Mouse (Mus musculus) adrenal gland, postnatal 36 days (tissue): ENCODE measurements around the gene Plg. TPM values are rescaled to one million over a fixed set of nuclear protein-coding genes. Genes with fewer than 3 reads are reported as not detected.

Source experiments
- DNase-seq, 2 experiments: peaks; one replicate each; pipeline ENCODE4 v3.0.0; 2021; ENCODE audit warnings: mixed read lengths in 1 of 2
- total RNA-seq, 2 experiments: library from RNA; stranded (reverse); gene quantifications; 2 replicates each; pipeline ENCODE4 v1.2.3; 2021

Plg gene
- total RNA-seq, 2 experiments from 2014 or later, result 0.63 TPM; not detected in 1

DNA sequence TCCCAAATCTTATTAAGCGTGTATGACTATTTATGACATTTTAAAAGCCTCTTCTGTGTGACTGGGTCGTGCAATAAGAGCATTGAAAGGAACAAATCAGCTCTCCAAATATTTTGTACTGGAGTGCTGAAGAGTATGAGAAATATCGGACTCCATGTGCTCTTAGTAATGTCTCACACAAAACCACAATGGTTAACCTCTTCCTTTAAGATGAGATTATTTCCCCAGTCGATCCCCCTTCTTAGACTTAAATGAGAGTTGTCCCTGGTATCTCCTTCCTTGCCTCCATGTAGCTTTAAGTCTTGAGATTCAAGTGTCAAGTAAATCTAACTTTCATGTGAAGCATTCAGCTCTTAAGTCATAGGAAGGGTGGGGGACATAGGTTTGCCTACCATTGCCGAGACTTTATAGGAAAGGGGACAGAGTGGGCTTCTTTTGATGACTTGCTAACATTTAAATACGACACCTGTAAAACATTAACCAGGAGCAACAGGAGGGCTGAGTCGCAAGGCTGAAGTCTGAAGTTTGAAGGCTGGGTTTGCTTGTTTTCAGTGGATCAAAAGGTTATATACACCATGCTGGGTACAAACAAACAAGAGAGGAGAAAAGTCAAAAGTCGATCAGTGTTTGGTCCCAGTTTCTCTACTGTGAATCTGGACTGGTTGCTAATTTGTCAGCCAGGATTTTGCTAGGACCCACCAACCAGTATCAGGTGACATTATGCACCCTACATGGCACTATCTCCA lies 6.8 kb downstream of the Plg start:
- DNase-seq, result no peak

GRCm38 (mm10) chr17:12387781-12388180 lies 9.4 kb downstream of the Plg start:
- DNase-seq, result no peak

DNA sequence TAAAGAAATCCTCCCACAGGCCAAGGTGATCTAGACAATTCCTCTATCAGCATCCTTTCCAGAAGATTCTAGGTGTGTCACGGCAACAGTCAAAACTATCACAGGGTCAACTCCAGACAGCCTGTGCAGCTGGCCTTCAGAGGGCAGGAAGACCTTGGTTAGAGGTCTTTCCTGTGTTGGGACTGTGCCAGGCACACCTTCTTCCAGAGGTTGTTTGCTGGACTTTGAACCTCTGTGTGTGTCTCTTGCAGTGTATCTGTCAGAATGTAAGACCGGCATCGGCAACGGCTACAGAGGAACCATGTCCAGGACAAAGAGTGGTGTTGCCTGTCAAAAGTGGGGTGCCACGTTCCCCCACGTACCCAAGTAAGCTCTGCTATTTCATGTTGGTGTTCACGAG lies 9.8 kb downstream of the Plg start:
- no peak for DNase-seq

- DNase-seq, result no peak
Measured at GRCm38 (mm10) chr17:12396163-12396677, 17.8 kb downstream of the Plg start.

GRCm38 (mm10) chr17:12403420-12403819 lies 25.0 kb downstream of the Plg start:
- no peak for DNase-seq

DNA sequence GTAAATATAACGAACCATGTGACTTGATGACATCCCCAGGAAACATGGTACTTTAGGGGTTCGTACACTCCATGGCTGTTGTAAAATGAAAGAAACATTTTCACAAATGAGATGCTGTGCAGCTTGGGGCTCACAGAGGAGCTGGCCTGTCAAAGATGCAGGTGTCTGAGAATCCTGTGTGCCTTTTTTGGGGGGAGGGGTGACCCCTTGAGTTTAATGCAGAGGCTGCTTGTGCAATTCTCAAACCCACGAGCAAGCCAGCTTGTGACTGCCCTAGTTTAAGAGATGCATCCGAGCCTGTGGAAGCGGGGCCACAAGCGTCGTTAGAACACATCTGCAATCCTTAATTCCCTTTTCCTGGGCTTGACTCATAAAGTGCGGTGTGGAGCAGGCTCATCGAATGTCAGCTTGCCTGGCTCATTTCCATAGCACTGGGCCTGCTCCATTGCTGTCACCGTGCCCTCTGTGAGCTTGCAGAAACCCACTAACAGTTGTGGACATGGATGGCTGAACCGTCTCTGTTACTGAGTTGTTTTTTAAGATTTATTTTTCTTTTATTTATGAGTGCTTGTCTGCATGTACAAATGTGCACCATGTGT lies 31.0 kb downstream of the Plg start:
- DNase-seq, result no peak

- no peak for DNase-seq
Measured at GRCm38 (mm10) chr17:12412181-12412890, 33.9 kb downstream of the Plg start.

GRCm38 (mm10) chr17:12412891-12413237 lies 34.5 kb downstream of the Plg start:
- no peak for DNase-seq

DNA sequence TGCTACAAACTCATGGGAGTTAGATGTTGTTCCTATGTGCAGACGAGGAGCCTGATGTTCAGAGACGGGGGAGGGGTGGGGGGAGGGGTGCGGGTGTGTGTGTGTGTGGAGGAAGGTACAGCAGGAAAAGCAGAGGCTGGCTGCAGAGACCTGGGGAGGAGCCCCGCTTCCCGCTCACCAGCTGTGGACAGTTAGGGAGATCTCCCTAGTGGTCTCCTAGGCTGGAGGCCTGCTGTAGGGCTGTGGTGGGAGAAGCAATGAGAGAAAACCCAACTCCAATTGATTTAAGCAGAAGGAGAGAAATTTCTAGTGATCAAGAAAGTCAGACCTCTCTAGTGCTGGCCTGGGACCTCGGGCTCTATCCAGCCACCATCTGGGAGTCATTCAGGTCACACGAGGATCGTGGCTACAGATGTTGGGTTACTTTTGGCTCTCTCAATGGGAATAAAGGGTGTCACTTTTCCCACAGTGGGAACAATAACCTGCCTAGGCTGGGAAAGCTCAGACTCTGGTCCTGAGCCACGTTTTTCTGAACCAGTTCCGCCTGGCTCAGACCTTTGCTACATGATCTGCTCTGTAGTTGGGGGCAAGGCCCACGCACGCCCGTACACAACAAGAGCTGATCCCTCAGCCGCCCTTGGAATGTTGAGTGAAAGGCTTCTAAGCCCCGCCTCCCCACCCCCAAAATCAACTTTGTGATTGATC lies 36.8 kb downstream of the Plg start:
- peak in 1 of 2 experiments; percentile 5 for DNase-seq

DNA sequence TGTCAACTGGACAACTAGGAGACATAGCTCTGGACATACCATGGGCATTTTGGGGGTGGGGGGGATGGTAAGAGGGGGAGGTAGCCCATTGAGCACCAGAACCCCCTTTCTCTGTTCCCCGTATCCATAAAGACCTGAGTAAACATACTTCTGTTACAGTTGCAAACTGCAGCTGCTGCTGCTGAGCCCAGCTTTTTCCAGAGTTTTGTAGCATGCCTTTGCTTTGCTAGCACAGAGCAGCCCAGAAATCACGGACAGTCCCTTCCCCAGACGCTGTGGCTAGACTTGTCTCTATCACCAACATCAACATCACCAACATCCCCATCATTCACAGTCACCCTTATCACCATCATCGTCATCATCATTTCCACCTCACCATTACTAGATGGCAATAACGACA lies 37.3 kb downstream of the Plg start:
- DNase-seq, result no peak

GRCm38 (mm10) chr17:12416250-12416895 lies 38.0 kb downstream of the Plg start:
- DNase-seq, result peak; percentile 77 to 78

- no peak for DNase-seq
Measured at GRCm38 (mm10) chr17:12419491-12420079, 41.2 kb downstream of the Plg start.

DNA sequence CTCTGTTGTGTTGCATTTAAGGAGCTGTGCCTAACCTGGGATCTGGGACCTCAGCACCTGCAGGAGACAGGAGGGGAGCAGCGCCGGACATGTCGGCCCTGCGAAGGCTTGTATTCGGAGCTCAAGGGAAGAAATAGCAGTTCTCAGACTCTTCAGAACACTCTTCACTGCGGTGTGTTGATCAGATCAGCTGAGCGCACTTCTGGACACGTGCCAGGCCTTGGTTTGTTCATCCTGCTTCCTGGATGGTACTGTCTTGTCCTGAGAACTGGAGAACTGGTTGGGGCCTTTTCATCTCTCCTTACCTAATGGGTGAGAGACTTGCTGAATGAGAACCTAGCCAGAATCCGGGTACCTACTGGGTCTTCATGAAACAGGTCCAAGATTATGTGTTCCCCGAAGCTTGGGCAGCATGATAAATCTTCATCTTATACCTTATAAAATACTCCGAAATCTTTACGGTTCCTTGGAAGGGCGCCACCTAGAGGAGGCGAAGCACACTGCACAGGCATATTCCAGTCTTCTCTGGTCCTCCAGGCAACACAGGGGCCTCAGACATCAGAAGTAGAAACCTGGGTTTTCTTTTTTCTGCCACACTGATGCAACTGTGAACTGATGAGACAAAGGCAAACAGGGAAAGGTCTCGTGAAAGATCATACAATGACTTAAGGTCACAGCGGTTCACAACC lies 42.6 kb downstream of the Plg start:
- no peak for DNase-seq

GRCm38 (mm10) chr17:12422143-12422542 lies 43.7 kb downstream of the Plg start:
- no peak for DNase-seq

DNA sequence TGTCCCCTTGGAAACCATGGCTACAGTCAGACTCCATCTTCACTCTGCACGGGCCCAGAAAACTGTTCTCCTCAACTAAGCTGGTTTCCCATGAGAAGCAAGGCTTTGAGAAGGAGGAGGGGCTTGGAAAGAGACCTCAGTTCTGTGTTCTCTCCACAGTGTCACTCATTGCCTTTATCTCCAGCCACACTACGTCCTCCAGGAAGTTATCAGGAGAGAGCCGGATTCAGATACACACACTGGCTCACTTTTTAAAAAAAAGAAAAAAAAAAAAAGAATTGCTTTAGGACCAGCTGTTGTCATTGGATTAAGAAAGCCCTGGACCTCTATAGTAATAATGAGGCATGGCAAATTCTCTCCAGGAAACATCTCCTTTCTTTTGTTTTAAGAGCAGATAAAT lies 48.7 kb downstream of the Plg start:
- DNase-seq, result no peak

DNA sequence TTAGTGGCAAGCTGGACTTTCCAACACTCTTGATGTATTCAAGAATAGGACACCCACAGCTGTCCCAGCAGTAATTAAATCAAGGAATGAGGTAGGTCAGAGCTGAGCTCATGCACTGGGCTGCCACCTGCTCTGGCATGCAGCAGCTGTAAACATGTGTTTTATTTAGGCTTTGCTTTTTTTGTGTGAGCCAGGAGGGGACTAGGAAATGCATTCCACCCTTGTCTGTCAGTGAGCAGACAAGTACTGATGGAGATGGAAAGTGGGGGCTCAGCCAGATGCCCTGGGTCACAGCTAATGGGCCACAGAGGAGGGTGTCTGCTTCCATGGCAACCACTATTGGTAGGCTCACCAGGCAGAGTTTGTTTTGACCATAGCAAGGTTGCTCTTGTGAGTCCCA lies 50.0 kb downstream of the Plg start:
- DNase-seq, result no peak

DNA sequence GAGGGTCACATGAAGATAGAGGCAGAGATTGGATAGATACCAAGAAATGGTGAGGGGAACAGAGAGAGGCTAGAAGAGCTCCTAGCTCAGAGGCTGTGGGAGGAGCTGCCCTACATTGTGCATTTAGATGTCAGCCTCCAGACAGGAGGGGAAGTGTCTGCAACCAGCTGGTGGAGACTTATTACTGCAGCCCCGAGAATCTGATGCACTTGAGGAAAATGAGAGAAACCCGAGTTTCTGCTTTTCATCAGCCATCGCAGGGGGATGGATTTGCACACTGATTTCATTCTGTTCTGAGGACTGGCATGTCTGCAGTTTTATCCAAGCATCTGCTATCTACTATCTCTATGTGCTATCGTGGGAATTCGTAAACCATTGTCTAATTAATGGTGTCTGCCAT lies 53.3 kb downstream of the Plg start:
- DNase-seq, result no peak

DNA sequence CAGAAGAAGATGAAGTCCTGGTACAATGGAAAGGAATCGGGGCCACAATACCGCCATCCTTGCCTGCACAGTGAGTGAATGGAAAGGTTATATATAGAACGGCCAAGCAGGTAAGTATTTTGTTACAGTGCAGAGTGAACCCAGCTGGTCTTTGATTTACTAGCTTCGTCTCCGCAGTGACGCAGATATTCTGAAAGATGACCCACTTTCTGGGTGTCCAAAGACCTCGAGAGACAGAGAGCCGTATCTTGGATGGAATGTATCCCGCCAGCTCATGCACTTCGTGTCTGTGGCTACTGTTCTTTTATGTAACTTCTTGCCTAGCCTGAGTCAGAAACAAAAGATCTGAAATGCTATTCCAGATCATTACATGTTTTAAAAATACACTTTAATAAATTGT lies 59.4 kb downstream of the Plg start:
- DNase-seq, result no peak

DNA sequence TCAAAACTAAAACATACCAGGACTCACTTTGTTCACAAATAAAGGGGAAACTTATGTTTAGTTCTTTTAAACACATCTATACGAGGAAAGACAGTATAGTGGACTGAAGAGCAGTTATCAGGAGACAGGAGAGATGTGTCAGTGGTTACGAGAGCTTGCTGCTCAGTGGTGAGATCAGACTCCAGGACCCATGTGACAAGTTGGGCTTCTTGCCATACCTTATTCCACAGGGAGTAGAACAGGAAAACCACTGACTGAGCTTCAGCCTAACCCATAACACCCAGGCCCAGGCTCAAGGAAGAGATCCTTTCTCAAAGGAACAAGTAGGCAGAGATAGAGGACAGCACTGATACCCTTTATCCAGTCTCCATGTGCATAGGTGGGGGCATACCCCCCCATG lies 66.2 kb downstream of the Plg start:
- peak in 1 of 2 experiments; percentile 38 for DNase-seq

- DNase-seq, result no peak
Measured at GRCm38 (mm10) chr17:12451234-12451633, 72.8 kb downstream of the Plg start.
